Mouse (Mus musculus): ENCODE results near the gene Cdc42. TPM values are rescaled to one million over a fixed set of nuclear protein-coding genes. Genes with fewer than 3 reads are reported as not detected.

The Cdc42 gene
- 749 and 804 TPM in 2 replicates for polyA plus RNA-seq (2015; fragmentation: Nextera tagmentation; extraction: Ambion mirVana)

DNA sequence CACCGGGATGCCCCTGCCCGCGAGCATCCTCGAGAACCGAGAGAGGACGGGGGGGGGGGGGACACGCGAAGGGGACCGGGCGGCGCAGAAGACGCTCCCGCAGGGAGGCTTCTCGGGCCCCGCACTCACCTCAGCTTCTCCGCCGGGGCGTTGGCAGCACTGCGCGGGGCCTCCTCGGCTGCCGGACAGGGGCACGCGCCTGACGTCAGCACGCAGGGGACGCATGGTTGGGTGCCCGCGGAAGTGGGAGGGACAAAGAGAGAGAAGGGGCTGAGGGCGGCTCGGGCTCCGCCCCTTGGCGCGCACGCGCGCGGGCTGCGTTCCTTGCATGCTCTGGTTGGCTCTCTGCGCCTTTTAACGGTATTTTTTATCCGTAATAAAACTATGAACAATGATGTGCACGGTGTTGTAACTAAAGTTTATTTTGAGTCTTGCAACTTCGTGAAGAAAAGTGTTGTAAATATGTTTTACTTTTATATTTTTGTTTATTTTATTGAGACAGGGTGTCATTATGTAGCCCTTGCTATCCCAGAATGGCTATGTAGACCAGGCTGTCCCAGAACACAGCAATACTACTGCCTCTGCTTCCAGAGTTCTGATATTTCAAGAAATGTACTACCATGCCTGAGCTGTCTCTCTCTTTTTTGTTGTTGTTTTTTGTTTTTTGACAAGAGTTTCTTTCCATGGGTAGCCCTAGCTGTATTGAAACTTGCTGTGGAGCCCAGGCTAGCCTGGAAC is at the start of gene Cdc42:
Gene Cdc42, minus strand, starts transcription at position 204 of the 738 bp plus-strand sequence.
- peak within 1 kb of the TSS; percentile 98 for H3K27ac ChIP-seq
- no peaks in the 10 kb centered on the region for H3K27me3 ChIP-seq
- under 1% methylated on average over 39 of the region's 44 CpGs for WGBS
- H3K4me2 ChIP-seq (replicated peaks): peak within 1 kb of the TSS; percentile 76
- H3K9ac ChIP-seq (replicated peaks): peak within 1 kb of the TSS; percentile 98
- peak within 1 kb of the TSS; percentile 97 for H3K4me3 ChIP-seq (replicated peaks)
- peaks cover 36% of the 10 kb centered on the region for H3K4me1 ChIP-seq (replicated peaks)
- H3K9me3 ChIP-seq: no peaks in the 10 kb centered on the region
- no peaks in the 10 kb centered on the region for H3K36me3 ChIP-seq
- peak; percentile 97 for ATAC-seq

DNA sequence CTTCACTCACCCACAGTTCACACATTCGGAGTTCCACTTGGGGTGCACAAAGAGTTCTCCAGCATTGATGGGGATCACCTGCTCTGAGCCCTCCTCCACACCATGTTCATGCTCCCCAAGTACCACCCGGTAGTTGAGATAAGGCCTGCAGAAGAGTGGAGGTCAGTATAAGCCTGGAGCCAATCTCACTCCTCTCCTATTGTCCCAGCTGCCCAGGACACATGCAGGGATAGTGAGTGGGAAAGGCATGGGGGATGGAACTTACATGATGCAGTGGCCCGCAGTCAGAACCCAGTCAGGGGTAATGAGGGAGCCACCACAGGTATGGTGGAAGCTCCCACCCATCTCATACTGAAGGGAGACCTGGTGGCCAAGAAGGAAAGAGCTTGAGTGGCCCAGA is 48.1 kb upstream of the Cdc42 start:
- H3K27me3 ChIP-seq: no peaks in the 10 kb centered on the region
- H3K4me2 ChIP-seq (replicated peaks): no peak overlapping the region
- no peaks in the 10 kb centered on the region for H3K9me3 ChIP-seq
- WGBS: 92% methylated on average over 3 of the region's 3 CpGs
- no peak for ATAC-seq
- no peaks in the 10 kb centered on the region for H3K36me3 ChIP-seq
- H3K4me3 ChIP-seq (replicated peaks): no peak overlapping the region
- H3K27ac ChIP-seq: no peak overlapping the region
- no peaks in the 10 kb centered on the region for H3K4me1 ChIP-seq (replicated peaks)
- no peak overlapping the region for H3K9ac ChIP-seq (replicated peaks)

DNA sequence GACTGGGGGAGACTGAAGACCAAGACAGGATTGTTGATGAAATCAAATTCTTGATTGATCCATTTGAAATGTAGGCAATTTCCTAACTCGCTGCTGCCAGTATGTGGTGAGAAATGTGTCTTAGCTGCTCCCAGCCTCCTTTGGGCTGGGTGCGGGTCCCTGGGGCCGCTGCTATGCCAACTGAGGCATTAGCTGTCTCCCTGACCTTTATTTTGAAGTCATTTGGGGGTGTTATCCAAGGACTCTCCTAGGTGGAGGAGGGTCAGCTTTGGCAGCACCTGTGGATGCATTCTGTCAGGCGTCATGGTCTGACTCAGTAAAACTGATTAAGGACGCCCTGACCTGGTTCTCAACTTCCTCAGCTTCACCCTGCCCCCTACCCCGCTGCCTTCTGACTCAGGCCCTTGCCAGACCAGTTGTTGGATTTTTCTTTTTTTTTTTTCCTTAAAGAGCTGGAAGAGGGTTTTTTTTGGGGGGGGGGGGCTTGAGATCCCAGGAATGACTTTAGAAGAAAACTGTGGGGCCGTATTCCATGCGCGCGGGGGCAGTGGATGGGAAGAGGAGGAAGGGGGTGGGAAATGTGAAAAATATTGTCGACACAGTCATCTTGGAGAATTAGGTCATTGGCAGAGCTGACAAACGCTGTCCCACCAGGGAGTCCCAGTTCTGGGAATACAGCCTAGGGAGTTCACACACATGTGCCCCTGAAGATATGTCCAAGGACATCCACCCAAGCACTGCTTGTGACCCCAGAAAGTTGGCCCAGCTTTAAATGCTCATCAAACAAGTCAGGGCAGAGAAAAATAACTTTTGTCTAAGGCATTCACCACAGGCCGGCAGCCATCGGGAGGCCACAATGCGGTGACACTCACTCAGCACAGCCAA is 39.4 kb upstream of the Cdc42 start:
- Histone ChIP-seq H3K9ac (replicated peaks) (no peak overlapping the region), H3K27me3 (no peaks in the 10 kb centered on the region), H3K27ac (no peak overlapping the region), H3K36me3 (no peaks in the 10 kb centered on the region), H3K9me3 (no peaks in the 10 kb centered on the region), H3K4me1 (replicated peaks) (no peaks in the 10 kb centered on the region), H3K4me2 (replicated peaks) (no peak overlapping the region), H3K4me3 (replicated peaks) (no peak overlapping the region)
- ATAC-seq: no peak
- WGBS: 82% methylated on average over 15 of the region's 15 CpGs

DNA sequence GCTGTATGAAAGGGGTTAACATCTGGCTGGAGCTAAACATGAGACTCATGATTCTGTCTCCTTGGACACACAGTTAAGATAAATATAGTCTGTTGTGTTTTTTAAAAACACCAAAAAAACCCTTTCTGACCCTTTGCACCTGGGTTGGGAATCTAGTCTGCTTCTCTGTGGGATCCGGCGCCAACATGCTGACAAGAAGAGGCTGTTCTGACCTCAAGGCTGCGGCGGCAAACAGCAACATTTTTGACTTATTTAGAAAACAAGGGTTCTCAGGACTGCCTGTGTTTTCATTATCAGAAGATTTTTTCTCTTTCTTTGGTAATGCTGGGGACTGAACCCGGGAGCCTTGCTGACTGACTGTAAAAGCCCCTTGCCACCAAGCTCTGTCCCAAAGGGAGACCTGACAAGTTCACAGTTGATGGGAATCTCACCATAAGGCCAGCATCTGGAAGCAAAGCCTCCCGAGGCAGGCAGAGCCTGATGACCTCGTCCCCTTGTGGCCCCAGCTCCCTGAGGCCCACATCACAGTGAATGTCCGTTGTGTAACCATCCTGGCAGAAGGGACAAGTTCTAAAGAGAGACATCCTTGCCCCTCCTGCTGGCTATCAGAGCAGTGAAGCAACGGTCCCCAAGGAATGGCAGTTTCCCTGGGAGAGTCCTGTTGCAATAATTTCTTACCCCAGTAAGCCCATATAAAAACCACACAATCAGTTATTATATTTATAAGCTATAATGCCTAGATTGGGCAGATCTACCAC is 36.0 kb upstream of the Cdc42 start:
- Histone ChIP-seq H3K27me3 (no peaks in the 10 kb centered on the region), H3K27ac (no peak overlapping the region), H3K4me1 (replicated peaks) (peaks cover 10% of the 10 kb centered on the region), H3K4me2 (replicated peaks) (no peak overlapping the region), H3K36me3 (no peaks in the 10 kb centered on the region), H3K9ac (replicated peaks) (no peak overlapping the region), H3K9me3 (no peaks in the 10 kb centered on the region), H3K4me3 (replicated peaks) (no peak overlapping the region)
- 76% methylated on average over 9 of the region's 9 CpGs for WGBS
- ATAC-seq: no peak

DNA sequence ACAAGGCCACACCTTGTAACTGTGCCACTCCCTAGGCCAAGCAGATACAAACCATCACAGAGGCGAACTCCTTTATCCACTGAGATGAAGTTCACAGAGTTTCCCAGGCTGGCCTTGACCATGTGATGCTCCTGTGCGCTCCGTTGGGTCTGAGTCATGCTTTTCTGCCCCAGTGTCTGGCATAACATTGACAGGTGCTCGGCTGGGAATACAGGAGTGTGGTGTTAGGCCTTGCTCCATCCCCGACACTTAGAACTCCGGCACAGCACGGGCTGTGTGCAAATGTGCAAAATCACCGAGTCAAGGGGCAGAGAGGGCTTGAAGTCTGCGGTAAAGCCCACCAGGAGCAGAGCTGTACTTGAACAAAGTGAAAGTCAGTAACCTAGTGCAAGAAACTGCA is 35.4 kb upstream of the Cdc42 start:
- H3K4me3 ChIP-seq (replicated peaks): no peak overlapping the region
- H3K4me2 ChIP-seq (replicated peaks): no peak overlapping the region
- H3K9ac ChIP-seq (replicated peaks): no peak overlapping the region
- no peaks in the 10 kb centered on the region for H3K36me3 ChIP-seq
- H3K27me3 ChIP-seq: no peaks in the 10 kb centered on the region
- H3K4me1 ChIP-seq (replicated peaks): peaks cover 10% of the 10 kb centered on the region
- no peaks in the 10 kb centered on the region for H3K9me3 ChIP-seq
- WGBS: 87% methylated on average over 9 of the region's 9 CpGs
- no peak overlapping the region for H3K27ac ChIP-seq
- ATAC-seq: no peak

DNA sequence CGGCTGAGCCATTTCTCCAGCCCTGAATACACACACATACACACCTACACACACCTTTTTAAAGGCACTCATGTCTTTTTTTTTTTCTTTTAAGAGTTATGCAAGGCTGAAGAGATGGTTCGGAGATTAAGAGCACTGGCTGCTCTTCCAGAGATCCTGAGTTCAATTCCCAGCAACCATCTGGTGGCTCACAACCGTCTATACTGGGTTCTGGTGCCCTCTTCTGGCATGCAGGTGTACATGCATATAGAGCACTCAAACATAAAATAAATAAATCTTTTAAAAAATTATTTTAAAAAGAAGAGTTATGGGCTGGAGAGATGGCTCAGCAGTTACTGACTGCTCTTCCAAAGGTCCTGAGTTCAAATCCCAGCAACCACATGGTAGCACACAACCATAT is 33.8 kb upstream of the Cdc42 start:
- H3K9ac ChIP-seq (replicated peaks): no peak overlapping the region
- H3K4me1 ChIP-seq (replicated peaks): peaks cover 19% of the 10 kb centered on the region
- no peaks in the 10 kb centered on the region for H3K27me3 ChIP-seq
- H3K36me3 ChIP-seq: no peaks in the 10 kb centered on the region
- no peak overlapping the region for H3K27ac ChIP-seq
- H3K9me3 ChIP-seq: no peaks in the 10 kb centered on the region
- WGBS: 94% methylated on average over 3 of the region's 3 CpGs
- no peak for ATAC-seq
- no peak overlapping the region for H3K4me3 ChIP-seq (replicated peaks)
- H3K4me2 ChIP-seq (replicated peaks): no peak overlapping the region

DNA sequence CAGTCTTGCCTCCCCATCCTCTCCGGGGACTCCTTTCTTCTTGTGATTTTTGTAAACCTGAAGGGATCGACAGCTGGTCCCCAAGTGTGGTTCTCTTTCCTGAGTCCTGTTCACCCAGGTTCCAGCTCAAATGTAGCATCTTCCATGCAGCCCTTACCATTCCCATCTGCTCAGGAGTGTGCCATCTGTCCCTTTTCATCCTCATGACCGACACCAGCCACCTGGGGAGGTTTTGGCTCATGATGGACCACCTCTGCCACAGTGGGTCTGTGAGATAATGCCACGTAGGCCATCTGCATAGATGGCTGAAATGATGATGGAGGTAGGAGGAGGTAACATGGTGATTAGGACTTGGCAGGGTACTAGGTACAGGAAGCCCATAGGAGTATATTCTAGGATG is 32.7 kb upstream of the Cdc42 start:
- H3K4me2 ChIP-seq (replicated peaks): no peak overlapping the region
- no peaks in the 10 kb centered on the region for H3K27me3 ChIP-seq
- H3K27ac ChIP-seq: no peak overlapping the region
- ATAC-seq: no peak
- no peak overlapping the region for H3K9ac ChIP-seq (replicated peaks)
- no peaks in the 10 kb centered on the region for H3K36me3 ChIP-seq
- no peaks in the 10 kb centered on the region for H3K9me3 ChIP-seq
- H3K4me1 ChIP-seq (replicated peaks): peaks cover 19% of the 10 kb centered on the region
- H3K4me3 ChIP-seq (replicated peaks): no peak overlapping the region
- WGBS: 94% methylated on average over 4 of the region's 4 CpGs

DNA sequence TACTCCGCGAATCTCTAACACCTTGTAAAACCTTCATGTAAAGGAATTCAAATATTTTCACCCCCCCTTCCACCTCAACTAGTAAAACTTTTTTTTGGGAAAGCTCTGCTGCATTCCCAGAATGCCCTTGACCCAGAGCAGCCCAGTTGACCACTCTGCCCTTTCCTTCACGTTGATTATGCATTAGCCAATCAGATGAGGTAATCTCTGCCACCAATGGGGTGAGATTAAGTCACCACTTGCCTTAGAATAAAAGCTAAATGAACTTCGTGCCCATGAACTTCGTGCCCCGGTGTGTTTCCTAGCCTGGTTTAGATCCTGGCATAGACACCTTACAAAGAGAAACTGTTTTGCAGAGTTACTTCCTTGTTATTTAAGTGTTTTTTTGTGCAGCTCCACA is 31.5 kb upstream of the Cdc42 start:
- no peaks in the 10 kb centered on the region for H3K9me3 ChIP-seq
- H3K4me1 ChIP-seq (replicated peaks): peaks cover 19% of the 10 kb centered on the region
- H3K4me2 ChIP-seq (replicated peaks): peak overlapping the region; percentile 94
- H3K36me3 ChIP-seq: no peaks in the 10 kb centered on the region
- H3K27ac ChIP-seq: peak overlapping the region; percentile 83; the same call in 1 of the 2 replicates
- ATAC-seq: no peak
- H3K4me3 ChIP-seq (replicated peaks): peak overlapping the region; percentile 92
- H3K9ac ChIP-seq (replicated peaks): peak overlapping the region; percentile 87
- WGBS: 51% methylated on average over 6 of the region's 6 CpGs
- no peaks in the 10 kb centered on the region for H3K27me3 ChIP-seq

DNA sequence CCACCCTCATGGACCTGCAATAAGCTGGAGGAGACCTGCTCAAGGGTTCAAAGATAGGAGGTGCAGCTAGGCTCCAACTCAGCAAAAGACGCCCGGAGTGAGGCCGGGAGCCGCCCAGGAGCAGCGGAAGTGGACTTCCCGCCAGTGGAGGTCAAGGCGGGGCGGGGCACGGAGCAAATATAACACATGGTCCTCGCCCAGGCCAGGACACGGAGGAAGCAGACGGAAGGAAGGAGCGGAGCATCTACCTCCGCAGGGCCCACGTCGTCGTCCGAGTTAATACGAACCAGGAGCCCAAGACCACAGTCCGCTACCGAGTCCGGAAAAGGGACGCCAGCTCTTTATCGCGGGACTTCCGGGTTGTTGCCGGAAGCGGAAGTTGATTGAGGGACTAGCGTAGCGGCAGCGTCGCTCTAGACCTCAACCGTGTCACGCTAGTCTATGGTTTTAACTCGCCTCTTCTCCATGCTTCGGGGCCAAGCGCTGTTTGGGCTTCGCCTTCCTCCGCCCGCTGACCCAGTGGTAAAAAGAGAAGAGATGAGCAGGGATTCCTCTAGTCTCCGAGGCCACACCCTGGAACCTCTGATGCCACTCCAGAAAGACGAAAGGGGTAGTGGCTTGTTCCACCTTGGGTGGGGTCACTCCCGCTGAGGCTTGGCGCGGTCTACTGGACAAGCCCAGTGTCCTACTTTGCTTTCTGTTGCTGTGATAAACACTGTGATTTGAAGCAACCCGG is 30.7 kb upstream of the Cdc42 start:
- Histone ChIP-seq H3K4me2 (replicated peaks) (peak overlapping the region; percentile 94), H3K36me3 (no peaks in the 10 kb centered on the region), H3K9me3 (no peaks in the 10 kb centered on the region), H3K9ac (replicated peaks) (peak overlapping the region; percentile 87), H3K4me3 (replicated peaks) (peak overlapping the region; percentile 92), H3K27ac (peak overlapping the region; percentile 83), H3K27me3 (no peaks in the 10 kb centered on the region), H3K4me1 (replicated peaks) (peaks cover 19% of the 10 kb centered on the region)
- WGBS: under 1% methylated on average over 46 of the region's 46 CpGs
- peak; percentile 97 for ATAC-seq

DNA sequence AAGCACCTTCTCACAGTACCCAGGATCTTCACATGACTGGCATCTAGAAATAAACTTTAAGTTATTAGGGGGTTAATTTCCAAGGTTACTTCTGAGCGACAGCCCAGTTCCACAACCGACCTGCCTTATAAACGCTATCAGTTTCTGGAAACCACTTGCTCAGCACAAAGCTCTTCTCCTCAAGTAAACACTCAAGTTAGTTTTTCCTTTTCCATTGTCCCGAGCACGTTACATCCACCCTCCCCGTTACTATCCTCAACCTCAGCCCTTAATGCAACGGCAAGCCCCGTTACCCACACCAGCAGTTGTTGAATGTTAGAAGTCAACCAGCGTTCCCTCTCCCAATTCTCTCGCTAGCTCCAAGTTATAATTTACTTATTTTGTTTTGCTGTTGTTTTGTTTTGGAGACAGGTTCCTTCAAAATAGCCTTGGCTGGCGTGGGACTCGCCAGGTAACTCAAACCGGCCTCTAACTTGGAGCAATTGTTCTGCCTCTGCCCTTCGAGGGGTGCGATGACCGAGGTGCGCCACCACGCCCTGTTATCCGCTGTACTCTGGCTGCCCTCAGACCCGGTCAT is 30.1 kb upstream of the Cdc42 start:
- Histone ChIP-seq H3K36me3 (no peaks in the 10 kb centered on the region), H3K9me3 (no peaks in the 10 kb centered on the region), H3K9ac (replicated peaks) (peak overlapping the region; percentile 87), H3K4me2 (replicated peaks) (peak overlapping the region; percentile 94), H3K4me1 (replicated peaks) (peaks cover 19% of the 10 kb centered on the region), H3K4me3 (replicated peaks) (peak overlapping the region; percentile 92), H3K27ac (peak overlapping the region; percentile 83), H3K27me3 (no peaks in the 10 kb centered on the region)
- ATAC-seq: no peak
- 2% methylated on average over 20 of the region's 20 CpGs for WGBS

All from midbrain, embryonic 13.5 days (tissue).